In the genomic region with DNA sequence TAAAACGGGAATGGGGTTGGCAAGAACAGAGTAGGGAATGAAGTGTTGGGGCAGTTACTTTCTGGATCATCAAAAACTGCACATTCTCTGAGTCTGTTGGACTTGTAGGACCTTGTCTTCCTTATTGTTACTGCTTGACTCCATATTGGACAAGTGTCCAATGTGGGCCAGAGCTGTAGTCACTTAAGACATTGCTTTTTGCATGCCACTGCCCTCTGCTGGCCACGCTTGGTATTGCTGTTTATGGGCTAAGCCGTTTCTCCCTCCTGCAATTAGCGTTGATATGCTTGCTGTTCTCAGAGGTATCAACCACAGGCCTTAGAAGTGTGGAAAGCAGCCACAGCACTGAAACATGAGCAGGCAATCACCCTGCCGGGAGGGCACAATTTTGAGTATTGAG, we compare ENCODE assay signal across 9 mouse cellular contexts.
DNase-seq lines count a peak whose midpoint lies in the region; ATAC-seq and TF ChIP-seq lines count a peak whose summit lies in the region.
"Had no signal": no experiment of that assay in that cellular context is flagged by ENCODE, and none has a peak within 500 bp of the region (broad histone marks: within the 10 kb centered on the region; RNA-seq: fewer than 3 reads in every experiment).

No protein-coding gene starts in this region.

- no peak overlapping the region for H3K27ac ChIP-seq in hindbrain, embryonic 10.5 days
- H3K27ac ChIP-seq in hindbrain, embryonic 16.5 days (ENCODE audit: low read depth, low read length), result no peak overlapping the region
- no peak overlapping the region for H3K27ac ChIP-seq in gastrocnemius, adult 2 months
- H3K27ac ChIP-seq in kidney, adult 2 months (ENCODE audit: insufficient read depth, low read depth, low read length), result no peak overlapping the region
- 0 out of 2 replicates have a peak overlapping the region, but pooled peaks have one; percentile 31 for H3K27ac ChIP-seq in limb, embryonic 10.5 days
- H3K27ac ChIP-seq: stomach, embryonic 15.5 days had no signal

- TF ChIP-seq POLR2A in kidney, adult 2 months (IDR thresholded peaks at IDR 0.05; ENCODE audit: low read depth, low read length), result no peak

- ATAC-seq in hindbrain, embryonic 16.5 days, result no peak
- peak; percentile 91 for ATAC-seq in monocyte, adult 5-6 weeks (replicated peaks; ENCODE audit: insufficient number of reproducible peaks, low FRiP score, low TSS enrichment, poor library complexity, severe bottlenecking)

- TF ChIP-seq CTCF in gastrocnemius, adult 2 months (IDR thresholded peaks at IDR 0.05), result peak; percentile 96
- TF ChIP-seq CTCF in kidney, adult 2 months (conservative IDR thresholded peaks at IDR 0.05; ENCODE audit: insufficient read depth, insufficient read length, low read depth, low read length), result peak; percentile 98

- no peak overlapping the region for H3K4me3 ChIP-seq in hindbrain, embryonic 10.5 days
- H3K4me3 ChIP-seq in hindbrain, embryonic 16.5 days (ENCODE audit: low read length), result no peak overlapping the region
- H3K4me3 ChIP-seq in gastrocnemius, adult 2 months, result no peak overlapping the region
- no peak overlapping the region for H3K4me3 ChIP-seq in kidney, adult 2 months (ENCODE audit: insufficient read depth, low read depth, low read length)
- H3K4me3 ChIP-seq in limb, embryonic 10.5 days, result no peak overlapping the region
- H3K4me3 ChIP-seq: stomach, embryonic 15.5 days had no signal

- 0 out of 2 replicates have a peak, but pooled peaks cover 3% of the 10 kb centered on the region for H3K4me1 ChIP-seq in hindbrain, embryonic 10.5 days (replicated peaks)
- no peaks in the 10 kb centered on the region for H3K4me1 ChIP-seq in hindbrain, embryonic 16.5 days (ENCODE audit: control insufficient read depth, insufficient read depth, low read depth, low read length)
- H3K4me1 ChIP-seq in kidney, adult 2 months (ENCODE audit: control insufficient read depth, insufficient read depth, low read length), result no peaks in the 10 kb centered on the region
- peaks cover 5% of the 10 kb centered on the region for H3K4me1 ChIP-seq in limb, embryonic 10.5 days
- H3K4me1 ChIP-seq: stomach, embryonic 15.5 days had no signal

- intact Hi-C loops in gastrocnemius, adult 2 months (cut with DNase I), result loop anchor here (2.0 to 5.0 kb wide), 2 partner anchors 90 to 235 kb away; no protein-coding TSS in a partner anchor

- H3K36me3 ChIP-seq in hindbrain, embryonic 10.5 days, result no peaks in the 10 kb centered on the region
- H3K36me3 ChIP-seq in hindbrain, embryonic 16.5 days (ENCODE audit: control insufficient read depth, insufficient read depth, low read length), result no peaks in the 10 kb centered on the region
- H3K36me3 ChIP-seq in kidney, adult 2 months (ENCODE audit: control insufficient read depth, insufficient read depth, low read length), result no peaks in the 10 kb centered on the region
- H3K36me3 ChIP-seq in limb, embryonic 10.5 days, result no peaks in the 10 kb centered on the region
- H3K36me3 ChIP-seq: stomach, embryonic 15.5 days had no signal

- 40% methylated on average over 5 of the region's 5 CpGs for WGBS in hindbrain, embryonic 10.5 days
- 42% methylated on average over 5 of the region's 5 CpGs for WGBS in hindbrain, embryonic 16.5 days
- WGBS in kidney, adult 2 months, result 30% methylated on average over 5 of the region's 5 CpGs
- WGBS in limb, embryonic 10.5 days, result 33% methylated on average over 5 of the region's 5 CpGs

- DNase-seq in hindbrain, embryonic 10.5 days (ENCODE audit: low spot score), result peak; percentile 79
- peak; percentile 89 to 92 for DNase-seq in cerebellum, postnatal 10 days
- peak; percentile 82 for DNase-seq in gastrocnemius, adult 2 months
- DNase-seq in kidney, adult 2 months, result peak; percentile 73
- peak; percentile 87 for DNase-seq in limb, embryonic 10.5 days (ENCODE audit: low spot score)
- peak; percentile 74 to 92 for DNase-seq in spleen, postnatal 4 days (ENCODE audit: low spot score in 2 of 2)

- H3K27me3 ChIP-seq in hindbrain, embryonic 10.5 days (ENCODE audit: insufficient read depth, poor library complexity, severe bottlenecking), result no peaks in the 10 kb centered on the region
- no peaks in the 10 kb centered on the region for H3K27me3 ChIP-seq in hindbrain, embryonic 16.5 days (replicated peaks; ENCODE audit: control insufficient read depth, insufficient read depth, low read length)
- H3K27me3 ChIP-seq in kidney, adult 2 months (replicated peaks; ENCODE audit: control insufficient read depth, insufficient read depth, low read length), result no peaks in the 10 kb centered on the region
- H3K27me3 ChIP-seq in limb, embryonic 10.5 days (ENCODE audit: low read depth, poor library complexity, severe bottlenecking), result no peaks in the 10 kb centered on the region
- H3K27me3 ChIP-seq: stomach, embryonic 15.5 days had no signal

- no peaks in the 10 kb centered on the region for H3K9me3 ChIP-seq in hindbrain, embryonic 10.5 days
- H3K9me3 ChIP-seq in hindbrain, embryonic 16.5 days (ENCODE audit: control insufficient read depth, low read length), result no peaks in the 10 kb centered on the region
- no peaks in the 10 kb centered on the region for H3K9me3 ChIP-seq in limb, embryonic 10.5 days (replicated peaks)
- H3K9me3 ChIP-seq: stomach, embryonic 15.5 days had no signal

- H3K9ac ChIP-seq in hindbrain, embryonic 16.5 days (ENCODE audit: low read depth, low read length), result no peak overlapping the region
- H3K9ac ChIP-seq: stomach, embryonic 15.5 days had no signal

- no peak overlapping the region for H3K4me2 ChIP-seq in hindbrain, embryonic 16.5 days (ENCODE audit: low read length)
- H3K4me2 ChIP-seq: stomach, embryonic 15.5 days had no signal
